Comparison of ENCODE assay signal across 8 mouse cellular contexts in genomic region chr17:24942453-24942852, GRCm38 (mm10). TPM values are rescaled to one million over a fixed set of nuclear protein-coding genes. Genes with fewer than 3 reads are reported as not detected.
DNase-seq lines count a peak whose midpoint lies in the region; ATAC-seq and TF ChIP-seq lines count a peak whose summit lies in the region.
"Not testable (repeated sequence)": the region's sequence is repeated elsewhere in the genome, so short reads cannot be mapped to it uniquely, and the experiment has no call there.

No protein-coding gene starts in this region.

- H3K27ac ChIP-seq in kidney, adult 2 months (ENCODE audit: insufficient read depth, low read depth, low read length), result not testable (repeated sequence)

- not testable (repeated sequence) for H3K4me3 ChIP-seq in kidney, adult 2 months (ENCODE audit: insufficient read depth, low read depth, low read length)

- WGBS in kidney, adult 2 months, result 1% methylated on average over 2 of the region's 2 CpGs

- ATAC-seq in granulocyte monocyte progenitor cell, adult 5-6 weeks (replicated peaks; ENCODE audit: poor library complexity, severe bottlenecking), result peak; percentile 65; the same call in 1 of the 2 replicates
- ATAC-seq in megakaryocyte progenitor cell, adult 5-6 weeks (replicated peaks; ENCODE audit: poor library complexity), result peak; percentile 88

- TF ChIP-seq POLR2A in kidney, adult 2 months (IDR thresholded peaks at IDR 0.05; ENCODE audit: low read depth, low read length), result not testable (repeated sequence)

- DNase-seq in R1 (ENCODE audit: low read depth, low spot score), result peak; percentile 41
- DNase-seq in cerebellum, postnatal 14 days, result peak; percentile 63 to 64
- peak; percentile 70 for DNase-seq in kidney, adult 2 months
- peak; percentile 42 to 57 for DNase-seq in left cerebral cortex, postnatal 25 days (ENCODE audit: low spot score in 2 of 2)
- DNase-seq in right cerebral cortex, postnatal 25 days, result peak; percentile 15
- DNase-seq in thymus, postnatal 4 days, result peak; percentile 60

- H3K4me1 ChIP-seq in kidney, adult 2 months (ENCODE audit: control insufficient read depth, insufficient read depth, low read length), result not testable (repeated sequence)

- H3K36me3 ChIP-seq in kidney, adult 2 months (ENCODE audit: control insufficient read depth, insufficient read depth, low read length), result not testable (repeated sequence)

- intact Hi-C loops in left cerebral cortex, postnatal 25 days (cut with DNase I), result not testable (repeated sequence)

- not testable (repeated sequence) for H3K27me3 ChIP-seq in kidney, adult 2 months (replicated peaks; ENCODE audit: control insufficient read depth, insufficient read depth, low read length)

- TF ChIP-seq CTCF in kidney, adult 2 months (conservative IDR thresholded peaks at IDR 0.05; ENCODE audit: insufficient read depth, insufficient read length, low read depth, low read length), result peak; percentile 57

RNA-seq across cellular contexts. Expression of gene Mapk8ip3, which starts 5.7 kb away (rescaled TPM):
- 49.0 and 84.5 TPM in 2 replicates for total RNA-seq in granulocyte monocyte progenitor cell, adult 5-6 weeks (2014; fragmentation: Nextera tagmentation)
- 18.2 and 21.0 TPM in 2 replicates for total RNA-seq in granulocyte monocyte progenitor cell, adult 5-6 weeks (2017)
- 58.1 and 69.1 TPM in 2 replicates for polyA plus RNA-seq in kidney, adult 2 months (2012; rRNA removed)
- total RNA-seq in left cerebral cortex, postnatal 25 days (2021), result 100 to 1,000 TPM; 345 to 372 TPM
- 14.1 and 21.7 TPM in 2 replicates for total RNA-seq in megakaryocyte progenitor cell, adult 5-6 weeks (2015)
- total RNA-seq in megakaryocyte progenitor cell, adult 5-6 weeks (2017), result 25.2 and 29.3 TPM in 2 replicates

RNA-seq across cellular contexts. Expression of gene Jpt2, which starts 18.0 kb away (rescaled TPM):
- 109 and 130 TPM in 2 replicates for total RNA-seq in granulocyte monocyte progenitor cell, adult 5-6 weeks (2014; fragmentation: Nextera tagmentation)
- total RNA-seq in granulocyte monocyte progenitor cell, adult 5-6 weeks (2017), result 104 and 114 TPM in 2 replicates
- polyA plus RNA-seq in kidney, adult 2 months (2012; rRNA removed), result 23.8 and 31.0 TPM in 2 replicates
- 1 to 10 TPM; 5.5 to 5.6 TPM for total RNA-seq in left cerebral cortex, postnatal 25 days (2021)
- total RNA-seq in megakaryocyte progenitor cell, adult 5-6 weeks (2015), result 125 and 131 TPM in 2 replicates
- 114 and 116 TPM in 2 replicates for total RNA-seq in megakaryocyte progenitor cell, adult 5-6 weeks (2017)

RNA-seq across cellular contexts. Expression of gene Nme3, which starts 46.2 kb away (rescaled TPM):
- 18.8 and 22.9 TPM in 2 replicates for total RNA-seq in granulocyte monocyte progenitor cell, adult 5-6 weeks (2014; fragmentation: Nextera tagmentation)
- 21.2 and 27.1 TPM in 2 replicates for total RNA-seq in granulocyte monocyte progenitor cell, adult 5-6 weeks (2017)
- 112 and 115 TPM in 2 replicates for polyA plus RNA-seq in kidney, adult 2 months (2012; rRNA removed)
- total RNA-seq in left cerebral cortex, postnatal 25 days (2021), result 10 to 100 TPM; 47.4 to 47.5 TPM
- 21.2 and 32.1 TPM in 2 replicates for total RNA-seq in megakaryocyte progenitor cell, adult 5-6 weeks (2015)
- 17.0 and 26.5 TPM in 2 replicates for total RNA-seq in megakaryocyte progenitor cell, adult 5-6 weeks (2017)

RNA-seq across cellular contexts. Expression of gene Mrps34, which starts 47.5 kb away (rescaled TPM):
- 62.0 and 75.0 TPM in 2 replicates for total RNA-seq in granulocyte monocyte progenitor cell, adult 5-6 weeks (2014; fragmentation: Nextera tagmentation)
- 36.7 and 41.9 TPM in 2 replicates for total RNA-seq in granulocyte monocyte progenitor cell, adult 5-6 weeks (2017)
- 162 and 199 TPM in 2 replicates for polyA plus RNA-seq in kidney, adult 2 months (2012; rRNA removed)
- 10 to 100 TPM; 64.6 to 69.9 TPM for total RNA-seq in left cerebral cortex, postnatal 25 days (2021)
- total RNA-seq in megakaryocyte progenitor cell, adult 5-6 weeks (2015), result 54.2 and 59.2 TPM in 2 replicates
- total RNA-seq in megakaryocyte progenitor cell, adult 5-6 weeks (2017), result 31.9 and 35.5 TPM in 2 replicates

RNA-seq across cellular contexts. Expression of gene Eme2, which starts 47.6 kb away (rescaled TPM):
- total RNA-seq in granulocyte monocyte progenitor cell, adult 5-6 weeks (2014; fragmentation: Nextera tagmentation), result 8.9 and 15.1 TPM in 2 replicates
- total RNA-seq in granulocyte monocyte progenitor cell, adult 5-6 weeks (2017), result 12.5 and 14.9 TPM in 2 replicates
- 32.2 and 40.7 TPM in 2 replicates for polyA plus RNA-seq in kidney, adult 2 months (2012; rRNA removed)
- 10 to 100 TPM; 52.9 to 59.1 TPM for total RNA-seq in left cerebral cortex, postnatal 25 days (2021)
- 3.2 and 6.9 TPM in 2 replicates for total RNA-seq in megakaryocyte progenitor cell, adult 5-6 weeks (2015)
- total RNA-seq in megakaryocyte progenitor cell, adult 5-6 weeks (2017), result 9.1 and 18.6 TPM in 2 replicates

Comparison
In these comparisons a context has a peak if more than half of its experiments do, and no peak if none do; other contexts are left out.
1. DNase-seq: peak in every context shown above with its lines; median percentile 70 in kidney, adult 2 months; 64 in cerebellum, postnatal 14 days; 60 in thymus, postnatal 4 days; 50 in left cerebral cortex, postnatal 25 days; 41 in R1; 15 in right cerebral cortex, postnatal 25 days.
2. RNA of gene Mapk8ip3, which starts 5.7 kb away (total RNA-seq): 345 to 372 TPM in left cerebral cortex, postnatal 25 days; 18.2 to 84.5 TPM in granulocyte monocyte progenitor cell, adult 5-6 weeks and 14.1 to 29.3 TPM in megakaryocyte progenitor cell, adult 5-6 weeks; every median in the first group is over 4 times any median in the second.
3. RNA of gene Jpt2, which starts 18.0 kb away (total RNA-seq): 114 to 131 TPM in megakaryocyte progenitor cell, adult 5-6 weeks and 104 to 130 TPM in granulocyte monocyte progenitor cell, adult 5-6 weeks; 5.5 to 5.6 TPM in left cerebral cortex, postnatal 25 days; every median in the first group is over 10 times any median in the second.